Mouse (Mus musculus): ENCODE results near the gene Frrs1l.

- TF ChIP-seq MYOD1 (IDR thresholded peaks at IDR 0.05; ENCODE audit: control insufficient read depth, insufficient read length, low read depth) (no peak), CTCF (IDR thresholded peaks at IDR 0.05; ENCODE audit: control insufficient read depth, insufficient read depth, insufficient read length) (no peak), CEBPB (IDR thresholded peaks at IDR 0.05; ENCODE audit: low read depth) (no peak), FOSL1 (IDR thresholded peaks at IDR 0.05; ENCODE audit: insufficient read depth, low read length, poor library complexity, severe bottlenecking) (no peak)
Measured at GRCm38 (mm10) chr4:56993331-56993730, 3.1 kb upstream of the Frrs1l start.

All from C2C12 (cell line).